Mouse (Mus musculus) midbrain, embryonic 14.5 days (tissue): Measurements from ENCODE around the gene Tef. TPM values are rescaled to one million over a fixed set of nuclear protein-coding genes. Genes with fewer than 3 reads are reported as not detected.

Source experiments
- ATAC-seq: fragments of 200-750 bp; cut with Nextera tagmentation; 2 replicates; pipeline ENCODE4 v1.8.0; 2017; ENCODE audit warnings: moderate number of reproducible peaks, moderate library complexity; ENCODE audit not compliant: low FRiP score, low TSS enrichment
- DNase-seq: peaks from one replicate; pipeline ENCODE4 v3.0.0-alpha.2; 2015
- H3K27ac ChIP-seq: fragments of 300-500 bp; sonication (generic); replicated peaks from 2 replicates; pipeline ENCODE4 v1.5.1; 2014; ENCODE audit warnings: mild to moderate bottlenecking, low read depth, low read length, moderate library complexity
- H3K27me3 ChIP-seq: fragments of 300-500 bp; sonication (generic); 2 replicates; pipeline ENCODE4 v1.6.1; 2014; ENCODE audit warnings: low read length, control low read depth, mixed read lengths; ENCODE audit not compliant: control insufficient read depth, insufficient read depth
- H3K36me3 ChIP-seq: fragments of 300-500 bp; sonication (generic); 2 replicates; pipeline ENCODE4 v1.6.1; 2014; ENCODE audit warnings: low read length, control low read depth; ENCODE audit not compliant: control insufficient read depth, insufficient read depth
- H3K4me1 ChIP-seq: fragments of 300-500 bp; sonication (generic); 2 replicates; pipeline ENCODE4 v1.6.1; 2014; ENCODE audit warnings: mild to moderate bottlenecking, antibody characterized with exemption, low read length, control low read depth; ENCODE audit not compliant: control insufficient read depth, insufficient read depth
- H3K4me2 ChIP-seq: fragments of 300-500 bp; sonication (generic); 2 replicates; pipeline ENCODE4 v1.6.1; 2014; ENCODE audit warnings: mild to moderate bottlenecking, low read length, moderate library complexity
- H3K4me3 ChIP-seq: fragments of 300-500 bp; sonication (generic); replicated peaks from 2 replicates; pipeline ENCODE4 v1.5.1; 2014; ENCODE audit warnings: low read depth, low read length
- H3K9ac ChIP-seq: fragments of 300-500 bp; sonication (generic); replicated peaks from 2 replicates; pipeline ENCODE4 v1.6.1; 2014; ENCODE audit warnings: mild to moderate bottlenecking, low read length, moderate library complexity
- H3K9me3 ChIP-seq: fragments of 300-500 bp; sonication (generic); 2 replicates; pipeline ENCODE4 v1.6.1; 2016; ENCODE audit warnings: low read length, control low read depth, mixed read lengths; ENCODE audit not compliant: control insufficient read depth
- WGBS: fragments of 180-500 bp; shearing (Covaris S2); extraction: QIAGEN DNeasy Blood & Tissue Kit; methylation state at CpG from one replicate; pipeline ENCODE4 v1.1.7; 2014; 5-methylcytosine and 5-hydroxymethylcytosine counted together
- polyA plus RNA-seq: library from polyadenylated mRNA; unstranded; fragments of >200 nt; fragmentation: Nextera tagmentation; extraction: Ambion mirVana; gene quantifications from 2 replicates; pipeline ENCODE4 v1.2.1, GENCODE M21; 2014

Gene Tef
- polyA plus RNA-seq, 1 experiment from 2014 or later, result 19.6 TPM

DNA sequence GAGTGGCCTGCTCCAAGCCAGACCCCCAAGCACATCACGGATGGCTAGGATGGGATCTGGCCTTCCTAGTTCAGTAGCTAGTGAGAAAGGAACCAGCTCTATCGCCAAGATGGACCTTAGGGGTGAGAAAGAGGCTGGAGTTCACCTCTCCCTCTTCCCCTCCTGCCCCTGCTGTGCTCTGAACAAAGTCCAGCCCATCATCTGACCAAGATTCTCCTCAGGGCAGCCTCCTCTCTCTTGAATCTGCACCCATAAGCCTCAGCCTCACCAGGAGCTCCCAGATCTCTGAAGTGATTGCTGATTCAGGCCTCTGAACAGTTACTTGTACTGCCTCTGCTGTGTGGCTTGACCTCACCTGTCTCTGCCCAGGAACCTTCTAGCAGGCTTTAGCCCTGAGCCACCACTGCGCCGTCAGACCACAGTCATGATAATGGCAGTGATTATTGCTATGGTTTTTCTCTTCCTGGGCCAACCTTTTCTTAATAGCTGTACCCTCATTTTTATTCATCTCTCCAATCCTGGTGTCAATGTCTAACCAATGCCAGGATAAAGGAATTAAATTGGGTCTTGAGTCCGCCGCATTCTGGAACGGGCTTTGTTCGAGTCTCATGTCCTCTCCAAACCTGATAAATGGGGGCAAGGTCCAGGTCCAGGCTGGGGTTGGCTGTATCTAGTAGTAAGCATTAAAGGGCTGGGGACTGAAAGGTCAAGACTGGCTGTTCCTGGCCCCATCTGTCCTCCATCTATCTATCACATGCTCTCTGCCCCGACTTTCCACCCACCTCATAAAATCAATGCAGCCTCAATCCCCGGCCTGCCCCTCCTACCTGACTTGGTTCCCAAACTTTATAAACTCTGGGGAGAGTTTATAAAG is 33.0 kb downstream of the Tef start:
- Histone ChIP-seq H3K9me3 (no peaks in the 10 kb centered on the region), H3K4me2 (no peak overlapping the region), H3K4me3 (no peak overlapping the region), H3K36me3 (no peaks in the 10 kb centered on the region), H3K27me3 (0 out of 2 replicates have a peak, but pooled peaks cover 5% of the 10 kb centered on the region), H3K27ac (no peak overlapping the region), H3K9ac (no peak overlapping the region), H3K4me1 (peaks cover 7% of the 10 kb centered on the region; the same call in 1 of the 2 replicates)
- WGBS, result 73% methylated on average over 10 of the region's 10 CpGs
- DNase-seq (no peak), ATAC-seq (no peak)

DNA sequence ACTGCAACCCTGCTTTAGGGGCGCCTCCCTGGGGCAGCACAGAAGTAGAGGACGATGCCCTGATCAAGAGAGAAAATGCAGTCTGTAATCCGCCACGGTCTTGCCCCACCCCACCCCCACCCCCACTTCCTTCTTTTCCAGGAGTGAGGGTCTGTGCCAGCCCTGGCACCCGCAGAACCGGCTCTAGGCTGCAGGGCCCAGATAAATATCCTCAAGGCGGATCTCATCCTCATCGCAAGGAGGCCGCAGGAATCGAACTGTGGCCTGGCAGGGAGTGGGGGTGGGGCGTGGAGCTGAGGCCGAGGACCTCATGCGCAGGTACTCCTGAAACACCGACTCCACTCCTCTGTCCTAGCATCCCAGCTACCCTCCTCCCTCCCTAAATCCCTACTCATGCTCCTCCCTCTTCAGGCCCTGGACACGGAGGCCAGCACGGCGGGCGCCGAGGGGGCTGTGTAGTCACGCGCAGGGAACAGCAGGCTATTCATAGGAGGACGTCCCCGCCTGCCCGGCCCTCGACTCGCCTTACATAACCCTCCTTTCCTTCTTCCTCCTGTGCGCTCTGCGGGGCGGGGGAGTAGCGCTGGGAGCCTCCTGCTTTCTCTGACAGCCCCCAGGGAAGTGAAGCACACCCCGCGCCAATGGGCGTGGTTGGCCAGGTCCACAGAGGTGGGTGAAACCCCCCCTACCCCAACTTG is 34.1 kb downstream of the Tef start:
- DNase-seq, result peak; percentile 63
- no peak; the same call in 1 of the 2 replicates for ATAC-seq
- Histone ChIP-seq H3K9me3 (no peaks in the 10 kb centered on the region), H3K9ac (peak overlapping the region; percentile 29; the same call in 1 of the 2 replicates), H3K27ac (no peak overlapping the region), H3K4me3 (peak overlapping the region; percentile 18), H3K4me2 (peak overlapping the region; percentile 43), H3K27me3 (0 out of 2 replicates have a peak, but pooled peaks cover 5% of the 10 kb centered on the region), H3K4me1 (peaks cover 4% of the 10 kb centered on the region; the same call in 1 of the 2 replicates), H3K36me3 (no peaks in the 10 kb centered on the region)
- WGBS, result 2% methylated on average over 33 of the region's 33 CpGs

- Histone ChIP-seq H3K4me3 (no peak overlapping the region), H3K4me1 (peaks cover 4% of the 10 kb centered on the region; the same call in 1 of the 2 replicates), H3K36me3 (no peaks in the 10 kb centered on the region), H3K27me3 (0 out of 2 replicates have a peak, but pooled peaks cover 5% of the 10 kb centered on the region), H3K9me3 (no peaks in the 10 kb centered on the region), H3K27ac (no peak overlapping the region), H3K4me2 (no peak overlapping the region; the same call in 1 of the 2 replicates), H3K9ac (no peak overlapping the region)
- no peak for DNase-seq
- 55% methylated on average over 7 of the region's 7 CpGs for WGBS
- ATAC-seq, result no peak
These were observed 35.0 kb downstream of the Tef start for GRCm38 (mm10) chr15:81836966-81837920.

GRCm38 (mm10) chr15:81838554-81839235 is 36.5 kb downstream of the Tef start:
- no peak overlapping the region for H3K4me3 ChIP-seq
- no peak overlapping the region for H3K9ac ChIP-seq
- DNase-seq, result no peak
- H3K36me3 ChIP-seq, result no peaks in the 10 kb centered on the region
- no peaks in the 10 kb centered on the region for H3K9me3 ChIP-seq
- H3K4me2 ChIP-seq, result no peak overlapping the region
- peaks cover 4% of the 10 kb centered on the region; the same call in 1 of the 2 replicates for H3K4me1 ChIP-seq
- WGBS, result 79% methylated on average over 14 of the region's 14 CpGs
- H3K27ac ChIP-seq, result no peak overlapping the region
- 0 out of 2 replicates have a peak, but pooled peaks cover 5% of the 10 kb centered on the region for H3K27me3 ChIP-seq
- no peak for ATAC-seq

DNA sequence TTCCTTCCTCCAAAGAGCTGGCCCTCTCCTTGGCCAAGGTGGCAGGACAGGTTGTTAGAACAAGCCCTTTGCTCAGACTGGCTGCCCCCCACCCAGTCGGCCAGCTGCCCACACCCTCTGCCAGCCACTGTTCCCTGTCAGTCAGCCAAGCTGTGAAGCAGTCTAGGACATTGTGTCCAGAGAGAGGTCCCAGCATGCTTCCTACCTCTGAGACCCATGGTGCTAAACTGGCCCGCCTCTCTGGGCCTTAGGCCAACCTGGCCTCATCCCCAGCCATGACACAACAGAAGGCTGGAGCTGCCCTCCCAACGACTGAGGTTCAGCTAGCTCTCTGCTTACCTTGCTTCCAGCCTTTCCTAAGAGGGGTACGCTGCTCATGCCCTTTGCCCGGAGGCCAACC is 37.4 kb downstream of the Tef start:
- H3K27ac ChIP-seq, result no peak overlapping the region
- 0 out of 2 replicates have a peak, but pooled peaks cover 5% of the 10 kb centered on the region for H3K27me3 ChIP-seq
- H3K4me2 ChIP-seq, result no peak overlapping the region
- WGBS, result 62% methylated on average over 5 of the region's 5 CpGs
- H3K4me3 ChIP-seq, result no peak overlapping the region
- no peak for ATAC-seq
- no peak overlapping the region for H3K9ac ChIP-seq
- DNase-seq, result peak; percentile 56
- peaks cover 4% of the 10 kb centered on the region; the same call in 1 of the 2 replicates for H3K4me1 ChIP-seq
- H3K9me3 ChIP-seq, result no peaks in the 10 kb centered on the region
- H3K36me3 ChIP-seq, result no peaks in the 10 kb centered on the region

DNA sequence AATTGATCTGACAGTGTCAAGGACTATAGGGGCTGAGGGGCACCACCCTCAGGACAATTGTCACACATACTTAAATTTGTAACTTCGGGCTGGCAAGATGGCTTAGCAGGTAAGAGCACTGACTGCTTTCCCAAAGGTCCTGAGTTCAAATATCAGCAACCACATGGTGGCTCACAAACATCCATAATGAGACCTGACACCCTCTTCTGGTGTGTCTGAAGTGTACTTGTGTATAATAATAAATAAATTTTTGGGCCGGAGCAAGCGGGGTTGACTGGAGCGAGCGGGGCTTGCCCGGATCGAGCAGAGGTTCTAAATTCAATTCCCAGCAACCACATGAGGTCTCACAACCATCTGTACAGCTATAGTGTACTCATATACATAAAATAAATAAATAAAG is 38.1 kb downstream of the Tef start:
- 0 out of 2 replicates have a peak, but pooled peaks cover 5% of the 10 kb centered on the region for H3K27me3 ChIP-seq
- H3K9me3 ChIP-seq, result no peaks in the 10 kb centered on the region
- no peaks in the 10 kb centered on the region for H3K36me3 ChIP-seq
- WGBS, result 92% methylated on average over 7 of the region's 7 CpGs
- ATAC-seq (no peak), DNase-seq (no peak)
- no peak overlapping the region for H3K27ac ChIP-seq
- H3K4me1 ChIP-seq, result peaks cover 4% of the 10 kb centered on the region; the same call in 1 of the 2 replicates
- no peak overlapping the region for H3K4me3 ChIP-seq
- H3K9ac ChIP-seq, result no peak overlapping the region
- no peak overlapping the region for H3K4me2 ChIP-seq

DNA sequence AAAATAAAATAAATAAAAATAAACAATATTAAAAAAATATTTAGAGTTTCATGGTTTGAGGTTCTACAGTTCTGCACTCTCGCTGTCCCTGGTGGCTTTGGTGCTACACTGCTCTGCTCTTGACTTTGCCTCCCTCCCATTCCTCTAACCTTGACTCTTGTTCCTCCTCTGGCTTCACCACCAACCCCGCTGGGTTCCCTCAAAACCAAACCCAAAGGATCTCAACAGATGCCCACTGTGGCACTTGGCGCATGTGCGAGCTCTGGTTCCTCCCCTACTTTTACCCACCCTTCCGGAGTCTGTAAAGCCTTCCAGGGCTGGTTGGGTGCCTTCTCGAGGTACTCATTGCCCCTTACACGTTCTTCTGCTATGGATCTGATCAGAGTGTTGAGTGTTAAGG is 40.1 kb downstream of the Tef start:
- DNase-seq (no peak), ATAC-seq (no peak)
- H3K9ac ChIP-seq, result no peak overlapping the region
- H3K4me2 ChIP-seq, result no peak overlapping the region
- no peaks in the 10 kb centered on the region for H3K9me3 ChIP-seq
- WGBS, result 82% methylated on average over 7 of the region's 7 CpGs
- H3K36me3 ChIP-seq, result 0 out of 2 replicates have a peak, but pooled peaks cover 4% of the 10 kb centered on the region
- H3K4me1 ChIP-seq, result no peaks in the 10 kb centered on the region
- H3K4me3 ChIP-seq, result no peak overlapping the region
- H3K27me3 ChIP-seq, result no peaks in the 10 kb centered on the region
- H3K27ac ChIP-seq, result no peak overlapping the region
